Mouse (Mus musculus) thymus, adult 2 months (tissue): ENCODE results near the gene Cacnb4. TPM values are rescaled to one million over a fixed set of nuclear protein-coding genes. Genes with fewer than 3 reads are reported as not detected.
A peak's percentile ranks its signal among the peaks of the same experiment; 100 is the strongest.

Experiments used
- DNase-seq: peaks from one replicate; pipeline ENCODE4 v3.0.0; 2021
- H3K27ac ChIP-seq: fragments of 200-500 bp; 2 replicates; pipeline ENCODE4 v1.5.1; 2012; ENCODE audit warnings: low read length, control low read depth; ENCODE audit not compliant: control insufficient read depth, insufficient read depth
- H3K27me3 ChIP-seq: fragments of 200-500 bp; 2 replicates; pipeline ENCODE4 v1.6.1; 2012; ENCODE audit warnings: mild to moderate bottlenecking, low read length, moderate library complexity, mixed read lengths; ENCODE audit not compliant: control insufficient read depth, insufficient read depth
- H3K36me3 ChIP-seq: fragments of 200-500 bp; 2 replicates; pipeline ENCODE4 v1.6.1; 2012; ENCODE audit warnings: mild to moderate bottlenecking, low read length, moderate library complexity; ENCODE audit not compliant: control insufficient read depth, insufficient read depth
- H3K4me1 ChIP-seq: fragments of 200-500 bp; replicated peaks from 2 replicates; pipeline ENCODE4 v1.6.1; 2012; ENCODE audit warnings: low read length; ENCODE audit not compliant: control insufficient read depth, insufficient read depth
- H3K4me3 ChIP-seq: fragments of 200-500 bp; 2 replicates; pipeline ENCODE4 v1.5.1; 2012; ENCODE audit warnings: mild to moderate bottlenecking, low read length, control low read depth, moderate library complexity; ENCODE audit not compliant: control insufficient read depth, insufficient read depth
- CTCF ChIP-seq: fragments of 200-500 bp; IDR thresholded peaks from 2 replicates; pipeline ENCODE4 v1.5.1; 2012; ENCODE audit warnings: mild to moderate bottlenecking, control low read depth, low read length, moderate library complexity, borderline replicate concordance; ENCODE audit not compliant: control insufficient read depth, poor library complexity, insufficient read depth; ENCODE audit errors: extremely low read depth
- POLR2A ChIP-seq: fragments of 200-500 bp; IDR thresholded peaks from 2 replicates; pipeline ENCODE4 v1.6.1; 2012; ENCODE audit warnings: mild to moderate bottlenecking, low read length, control low read depth, moderate library complexity; ENCODE audit not compliant: control insufficient read depth, poor library complexity, insufficient read depth; ENCODE audit errors: extremely low read depth
- WGBS: fragments of 180-500 bp; shearing (Covaris S2); methylation state at CpG from one replicate; pipeline ENCODE4 v1.1.7; 2018; 5-methylcytosine and 5-hydroxymethylcytosine counted together
- polyA plus RNA-seq: library from polyadenylated mRNA; depleted of rRNA; stranded (reverse); fragments of >200 nt; gene quantifications from 2 replicates; pipeline ENCODE4 v1.2.3, GENCODE M21; 2012

Gene Cacnb4
- polyA plus RNA-seq, 1 experiment: 0.04 TPM

DNA sequence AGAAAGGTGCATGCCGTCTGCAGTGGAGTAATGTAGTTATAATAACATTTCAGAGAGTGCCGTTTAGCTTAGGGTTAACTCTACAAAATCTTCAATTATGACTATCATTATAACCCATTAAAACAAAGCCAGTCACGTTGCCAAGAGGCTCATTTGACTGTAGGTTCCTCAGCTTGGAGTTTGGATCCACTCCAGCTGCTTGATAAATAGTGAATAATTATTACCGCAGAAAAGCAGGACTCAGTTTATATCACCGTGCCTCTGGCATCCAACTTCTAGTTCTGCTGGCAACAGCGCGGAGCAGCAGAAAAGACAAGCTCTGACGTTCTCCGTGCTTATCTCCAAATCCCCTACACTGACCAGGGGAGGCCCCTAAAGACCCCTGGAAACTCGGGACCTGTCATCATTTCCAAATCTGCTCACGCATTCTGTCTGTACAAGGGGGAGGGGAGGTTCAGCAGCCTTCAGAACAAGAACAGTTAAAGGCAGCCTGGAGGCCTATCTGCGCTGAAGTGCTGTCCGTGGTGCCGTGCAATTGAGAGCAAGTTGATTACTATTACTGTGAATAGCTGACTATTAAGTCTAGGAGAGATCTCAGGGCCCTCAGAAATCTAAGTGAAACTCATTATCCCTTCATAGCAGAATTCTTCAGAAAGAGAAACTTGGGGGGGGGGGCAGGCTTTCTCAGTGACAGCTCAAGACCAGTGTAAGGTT, 240.6 kb downstream of the Cacnb4 start:
- TF ChIP-seq POLR2A (no peak), CTCF (no peak)
- H3K27ac ChIP-seq: no peak overlapping the region

GRCm38 (mm10) chr2:52433365-52433764, 243.3 kb downstream of the Cacnb4 start:
- H3K27me3 ChIP-seq: no peaks in the 10 kb centered on the region
- TF ChIP-seq POLR2A (no peak), CTCF (no peak)
- no peaks in the 10 kb centered on the region for H3K36me3 ChIP-seq
- no peak overlapping the region for H3K27ac ChIP-seq
- no peak for DNase-seq
- WGBS: 96% methylated on average over 7 of the region's 7 CpGs
- no peaks in the 10 kb centered on the region for H3K4me1 ChIP-seq
- no peak overlapping the region for H3K4me3 ChIP-seq

More for the DNA sequence above, 240.6 kb downstream of the Cacnb4 start:
- H3K27me3 ChIP-seq: no peaks in the 10 kb centered on the region
- H3K4me1 ChIP-seq: no peaks in the 10 kb centered on the region
- H3K4me3 ChIP-seq: no peak overlapping the region
- WGBS: 95% methylated on average over 14 of the region's 14 CpGs
- DNase-seq: no peak
- no peaks in the 10 kb centered on the region for H3K36me3 ChIP-seq

DNA sequence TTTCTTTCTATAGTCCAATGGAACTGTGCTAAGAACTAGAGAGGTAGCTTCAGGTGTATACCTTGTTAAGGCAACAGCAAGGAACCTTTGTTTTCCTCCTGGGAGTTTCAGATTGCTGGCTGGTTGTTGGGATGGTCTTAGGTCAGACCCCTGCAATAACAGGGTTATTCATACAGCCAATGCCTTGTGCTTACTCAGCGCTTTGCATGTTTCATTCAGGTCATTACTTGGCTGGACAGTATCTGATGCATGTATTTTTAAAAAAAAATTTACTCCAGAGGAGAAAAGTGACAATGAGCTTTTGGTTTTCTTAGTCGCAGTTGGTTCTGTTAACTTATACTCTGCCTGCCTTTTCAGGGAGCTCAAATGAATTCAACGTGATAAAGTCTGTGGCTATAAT, 249.2 kb downstream of the Cacnb4 start:
- DNase-seq: no peak
- Histone ChIP-seq H3K4me3 (no peak overlapping the region), H3K27ac (no peak overlapping the region), H3K36me3 (no peaks in the 10 kb centered on the region), H3K4me1 (peaks cover 3% of the 10 kb centered on the region; the same call in 1 of the 2 replicates), H3K27me3 (no peaks in the 10 kb centered on the region)
- 96% methylated on average over 3 of the region's 3 CpGs for WGBS
- TF ChIP-seq CTCF (no peak), POLR2A (no peak)

DNA sequence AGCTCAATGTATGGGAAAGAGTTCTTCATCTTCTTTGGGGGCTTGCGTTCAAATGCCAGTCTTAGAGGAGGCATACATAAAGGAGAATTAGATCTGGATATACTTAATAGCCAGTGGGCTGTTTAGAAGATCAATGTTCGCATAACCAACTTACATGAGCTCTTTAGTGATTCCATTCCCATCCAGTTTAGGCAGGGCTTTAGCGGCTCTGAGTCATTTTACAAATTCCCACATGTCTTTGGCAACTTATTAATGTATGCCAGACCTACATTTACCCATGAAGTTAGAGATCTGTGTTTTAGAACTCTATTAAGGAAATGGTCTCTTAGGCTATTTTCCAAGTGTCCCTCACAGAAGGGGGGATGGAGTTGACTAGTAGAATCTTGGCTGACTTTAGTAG, 250.6 kb downstream of the Cacnb4 start:
- 98% methylated on average over 3 of the region's 3 CpGs for WGBS
- Histone ChIP-seq H3K4me1 (peaks cover 8% of the 10 kb centered on the region), H3K36me3 (no peaks in the 10 kb centered on the region), H3K4me3 (no peak overlapping the region), H3K27me3 (no peaks in the 10 kb centered on the region), H3K27ac (no peak overlapping the region)
- no peak for TF ChIP-seq POLR2A
- TF ChIP-seq CTCF: no peak
- no peak for DNase-seq

GRCm38 (mm10) chr2:52425523-52425795, 251.2 kb downstream of the Cacnb4 start:
- Histone ChIP-seq H3K27ac (no peak overlapping the region), H3K27me3 (no peaks in the 10 kb centered on the region), H3K4me1 (peaks cover 9% of the 10 kb centered on the region), H3K4me3 (peak overlapping the region; percentile 24; the same call in 1 of the 2 replicates), H3K36me3 (no peaks in the 10 kb centered on the region)
- DNase-seq: no peak
- 37% methylated on average over 10 of the region's 10 CpGs for WGBS
- TF ChIP-seq CTCF: no peak
- no peak for TF ChIP-seq POLR2A

DNA sequence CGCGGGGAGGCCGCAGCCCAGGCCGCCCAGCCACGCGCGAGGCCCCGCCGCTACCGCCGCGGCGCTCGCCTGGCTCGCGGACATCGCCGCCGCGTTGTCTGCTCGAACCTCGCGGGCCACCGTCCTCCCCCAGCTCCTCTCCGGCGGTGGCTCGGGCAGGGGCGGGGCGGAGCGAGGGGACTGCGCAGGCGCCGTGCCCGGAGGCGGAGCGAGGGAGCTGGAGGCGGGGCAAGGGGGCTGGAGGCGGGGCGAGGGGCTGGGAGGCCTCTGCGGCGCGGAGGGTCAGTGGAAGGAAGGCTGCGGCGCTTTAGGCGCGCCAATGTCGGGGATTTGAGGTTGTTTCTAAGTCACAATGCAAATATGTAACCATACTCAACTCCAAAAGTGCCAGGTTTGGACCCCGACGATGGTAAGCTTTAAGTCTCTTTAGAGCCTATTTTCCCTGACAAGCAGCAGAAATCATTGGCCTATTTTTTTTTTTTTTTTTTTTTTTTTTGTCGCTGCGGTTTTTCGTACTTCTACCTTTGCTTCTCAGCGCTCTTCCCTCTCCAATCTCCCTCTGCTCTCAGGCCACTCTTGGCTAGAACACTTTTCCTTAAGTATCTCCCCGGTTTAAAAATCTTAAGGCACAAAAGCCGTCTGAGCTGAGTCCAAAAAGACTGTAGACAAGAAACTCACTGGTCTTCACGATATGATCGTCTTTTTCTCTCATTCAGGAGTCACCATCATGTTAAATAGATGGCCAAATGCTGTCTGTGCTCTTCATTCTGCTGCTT, 251.7 kb downstream of the Cacnb4 start, which contains the start of gene Arl5a:
Arl5a (minus strand) TSS at position 155 of the 776 bp plus-strand sequence.
- Histone ChIP-seq H3K36me3 (no peaks in the 10 kb centered on the region), H3K27me3 (no peaks in the 10 kb centered on the region), H3K4me1 (peaks cover 9% of the 10 kb centered on the region), H3K27ac (no peak within 1 kb of the TSS), H3K4me3 (peak within 1 kb of the TSS; percentile 88)
- WGBS: under 1% methylated on average over 57 of the region's 57 CpGs
- TF ChIP-seq POLR2A (peak; percentile 76), CTCF (peak; percentile 20; the same call in 1 of the 2 replicates)
- DNase-seq: peak; percentile 94
